Mouse (Mus musculus): ENCODE measurements around the gene Tmem88b.

Gene Tmem88b

GRCm38 (mm10) chr4:155785819-155786218 is at the start of gene Tmem88b:
TSS of gene Tmem88b (minus strand) at chr4:155785874.
- DNase-seq (ENCODE audit: low spot score in 2 of 2), result no peak

- peak; percentile 71 to 76 for DNase-seq (ENCODE audit: low spot score in 2 of 2)
Observed at GRCm38 (mm10) chr4:155833836-155834235, 48.2 kb upstream of the Tmem88b start.

GRCm38 (mm10) chr4:155833234-155833633 is 47.6 kb upstream of the Tmem88b start:
- DNase-seq (ENCODE audit: low spot score in 2 of 2), result no peak

GRCm38 (mm10) chr4:155832321-155832720 is 46.6 kb upstream of the Tmem88b start:
- no peak for DNase-seq (ENCODE audit: low spot score in 2 of 2)

- DNase-seq (ENCODE audit: low spot score in 2 of 2), result no peak
Observed at GRCm38 (mm10) chr4:155831831-155832230, 46.2 kb upstream of the Tmem88b start.

GRCm38 (mm10) chr4:155831205-155831766 is 45.6 kb upstream of the Tmem88b start, which contains the start of gene Aurkaip1:
TSS of gene Aurkaip1 (plus strand) at chr4:155831272.
- peak; percentile 95 to 96 for DNase-seq (ENCODE audit: low spot score in 2 of 2)

GRCm38 (mm10) chr4:155830596-155830995 is 44.9 kb upstream of the Tmem88b start:
- DNase-seq (ENCODE audit: low spot score in 2 of 2), result no peak

GRCm38 (mm10) chr4:155829866-155830265 is 44.2 kb upstream of the Tmem88b start:
- no peak for DNase-seq (ENCODE audit: low spot score in 2 of 2)

GRCm38 (mm10) chr4:155823443-155823842 is 37.8 kb upstream of the Tmem88b start:
- no peak for DNase-seq (ENCODE audit: low spot score in 2 of 2)

- DNase-seq (ENCODE audit: low spot score in 2 of 2), result peak; percentile 26 to 46
Observed at GRCm38 (mm10) chr4:155821025-155821424, 35.4 kb upstream of the Tmem88b start.

GRCm38 (mm10) chr4:155817533-155817932 is 31.9 kb upstream of the Tmem88b start:
- no peak for DNase-seq (ENCODE audit: low spot score in 2 of 2)

GRCm38 (mm10) chr4:155812665-155813181 is 27.0 kb upstream of the Tmem88b start:
- DNase-seq (ENCODE audit: low spot score in 2 of 2), result peak in 1 of 2 experiments; percentile 21

GRCm38 (mm10) chr4:155811929-155812664 is 26.4 kb upstream of the Tmem88b start, which contains the start of gene Ccnl2:
TSS of gene Ccnl2 (plus strand) at chr4:155812489.
- peak; percentile 92 to 93 for DNase-seq (ENCODE audit: low spot score in 2 of 2)

- no peak for DNase-seq (ENCODE audit: low spot score in 2 of 2)
Observed at GRCm38 (mm10) chr4:155807841-155808240, 22.2 kb upstream of the Tmem88b start.

- peak; percentile 92 to 95 for DNase-seq (ENCODE audit: low spot score in 2 of 2)
Observed at GRCm38 (mm10) chr4:155803340-155804041, 17.8 kb upstream of the Tmem88b start.

GRCm38 (mm10) chr4:155802741-155803339 is 17.2 kb upstream of the Tmem88b start, which contains the start of gene Mrpl20:
TSS of gene Mrpl20 (plus strand) at chr4:155802878.
- peak in 1 of 2 experiments; percentile 12 for DNase-seq (ENCODE audit: low spot score in 2 of 2)

- no peak for DNase-seq (ENCODE audit: low spot score in 2 of 2)
Observed at GRCm38 (mm10) chr4:155802075-155802474, 16.4 kb upstream of the Tmem88b start.

GRCm38 (mm10) chr4:155793730-155794129 is 8.1 kb upstream of the Tmem88b start:
- DNase-seq (ENCODE audit: low spot score in 2 of 2), result no peak

GRCm38 (mm10) chr4:155791240-155791933 is 5.7 kb upstream of the Tmem88b start:
- DNase-seq (ENCODE audit: low spot score in 2 of 2), result no peak

- no peak for DNase-seq (ENCODE audit: low spot score in 2 of 2)
Observed at GRCm38 (mm10) chr4:155790650-155791161, 5.0 kb upstream of the Tmem88b start.

- no peak for DNase-seq (ENCODE audit: low spot score in 2 of 2)
Observed at GRCm38 (mm10) chr4:155790021-155790489, 4.4 kb upstream of the Tmem88b start, which contains the start of gene Ankrd65. TSS of gene Ankrd65 (plus strand) at chr4:155790439.
